Comparison of ENCODE assay signal across 11 mouse cellular contexts in the genomic region with DNA sequence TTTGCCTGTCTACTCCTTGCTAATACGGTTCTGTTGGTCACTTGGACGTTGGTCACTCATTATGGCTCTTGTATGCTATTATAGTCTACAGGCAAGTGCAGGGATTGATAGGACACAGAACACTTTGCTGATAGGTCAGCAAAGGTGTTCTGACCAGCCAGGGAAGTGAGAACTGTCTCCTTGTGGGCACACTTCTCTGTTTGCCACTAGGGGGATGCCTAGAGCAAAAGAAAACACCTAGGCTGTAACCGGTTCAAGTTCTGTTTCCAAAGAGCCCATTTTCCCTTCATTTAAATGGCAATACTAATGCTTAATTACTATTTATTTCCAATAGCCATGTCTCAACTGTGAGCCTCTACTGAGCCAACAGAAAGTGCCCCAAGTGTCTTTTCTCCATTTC. TPM values are rescaled to one million over a fixed set of nuclear protein-coding genes. Genes with fewer than 3 reads are reported as not detected.
DNase-seq lines count a peak whose midpoint lies in the region; ATAC-seq and TF ChIP-seq lines count a peak whose summit lies in the region.
"Had no signal": no experiment of that assay in that cellular context is flagged by ENCODE, and none has a peak within 500 bp of the region (broad histone marks: within the 10 kb centered on the region; RNA-seq: fewer than 3 reads in every experiment).

No protein-coding gene starts in this region.

- no peak overlapping the region for H3K9ac ChIP-seq in kidney, postnatal 0 days (ENCODE audit: low read depth, low read length)
- H3K9ac ChIP-seq: embryonic facial prominence, embryonic 12.5 days; liver, embryonic 13.5 days had no signal

- no peaks in the 10 kb centered on the region for H3K27me3 ChIP-seq in kidney, postnatal 0 days (ENCODE audit: insufficient read depth, low read length)
- H3K27me3 ChIP-seq: embryonic facial prominence, embryonic 12.5 days; liver, embryonic 13.5 days had no signal

- DNase-seq in kidney, postnatal 0 days (ENCODE audit: low spot score): no peak
- no peak for DNase-seq in kidney, adult 11 months
- DNase-seq in 3T3-L1 (ENCODE audit: low read depth, low spot score) (peak; percentile 46), 416B (ENCODE audit: low read depth) (peak; percentile 43)
- no peak for DNase-seq in urinary bladder, adult 18-20 months (ENCODE audit: low spot score in 2 of 2)
- DNase-seq in layer of hippocampus, adult 9-10 months (ENCODE audit: low spot score): no peak
- DNase-seq: adrenal gland, postnatal 14 days; liver, embryonic 13.5 days; retina, postnatal 1 day had no signal

- no peak overlapping the region for H3K4me3 ChIP-seq in kidney, postnatal 0 days (replicated peaks; ENCODE audit: low read depth, low read length)
- H3K4me3 ChIP-seq: embryonic facial prominence, embryonic 12.5 days; liver, embryonic 13.5 days had no signal

- H3K4me1 ChIP-seq in kidney, postnatal 0 days (replicated peaks; ENCODE audit: insufficient read depth, low read length): no peaks in the 10 kb centered on the region
- H3K4me1 ChIP-seq: embryonic facial prominence, embryonic 12.5 days; liver, embryonic 13.5 days had no signal

- H3K36me3 ChIP-seq in kidney, postnatal 0 days (ENCODE audit: insufficient read depth, low read length): no peaks in the 10 kb centered on the region
- H3K36me3 ChIP-seq: embryonic facial prominence, embryonic 12.5 days; liver, embryonic 13.5 days had no signal

- no peak overlapping the region for H3K27ac ChIP-seq in kidney, postnatal 0 days
- H3K27ac ChIP-seq: embryonic facial prominence, embryonic 12.5 days; liver, embryonic 13.5 days had no signal

- no peak overlapping the region for H3K4me2 ChIP-seq in kidney, postnatal 0 days (ENCODE audit: low read length)
- H3K4me2 ChIP-seq: embryonic facial prominence, embryonic 12.5 days; liver, embryonic 13.5 days had no signal

- 49% methylated on average over 3 of the region's 3 CpGs for WGBS in kidney, postnatal 0 days

- no peaks in the 10 kb centered on the region for H3K9me3 ChIP-seq in kidney, postnatal 0 days (replicated peaks; ENCODE audit: low read length)
- H3K9me3 ChIP-seq: embryonic facial prominence, embryonic 12.5 days; liver, embryonic 13.5 days had no signal

- no peak for ATAC-seq in kidney, postnatal 0 days (replicated peaks; ENCODE audit: low FRiP score, low read depth)
- ATAC-seq in common myeloid progenitor, adult 5-6 weeks (replicated peaks; ENCODE audit: low read depth, poor library complexity, severe bottlenecking): peak; percentile 69

- peak; percentile 66 for TF ChIP-seq CTCF in kidney, postnatal 0 days (IDR thresholded peaks at IDR 0.05; ENCODE audit: low read depth)

RNA-seq across cellular contexts. Expression of a gene that starts 25.2 kb away (rescaled TPM):
- polyA plus RNA-seq in kidney, postnatal 0 days (2015; fragmentation: Nextera tagmentation; extraction: Ambion mirVana): 54.2 and 56.6 TPM in 2 replicates
- total RNA-seq in common myeloid progenitor, adult 5-6 weeks (2017): 26.3 and 27.3 TPM in 2 replicates

Comparison
In these comparisons a context has a peak if more than half of its experiments do, and no peak if none do; other contexts are left out.
1. DNase-seq: peak in 3T3-L1 (single experiment) and 416B (single experiment); none in kidney, postnatal 0 days (single experiment), kidney, adult 11 months (single experiment), urinary bladder, adult 18-20 months (0 of 2) and layer of hippocampus, adult 9-10 months (single experiment).